Mouse (Mus musculus) heart, adult 10 weeks (tissue): ENCODE results near the gene Rps27rt. TPM values are rescaled to one million over a fixed set of nuclear protein-coding genes. Genes with fewer than 3 reads are reported as not detected.

Experiments used
- polyA plus RNA-seq: library from polyadenylated mRNA; stranded (reverse); fragments of 350-450 nt; fragmentation: Illumina TruSeq; extraction: RNeasy Lipid Tissue Mini Kit (QIAGEN cat#74804); gene quantifications from one replicate; pipeline ENCODE4 v1.2.3, GENCODE M21; 2014; ENCODE audit warnings: low read depth, low replicate concordance

Gene Rps27rt
- polyA plus RNA-seq, result 57.5 TPM

DNA sequence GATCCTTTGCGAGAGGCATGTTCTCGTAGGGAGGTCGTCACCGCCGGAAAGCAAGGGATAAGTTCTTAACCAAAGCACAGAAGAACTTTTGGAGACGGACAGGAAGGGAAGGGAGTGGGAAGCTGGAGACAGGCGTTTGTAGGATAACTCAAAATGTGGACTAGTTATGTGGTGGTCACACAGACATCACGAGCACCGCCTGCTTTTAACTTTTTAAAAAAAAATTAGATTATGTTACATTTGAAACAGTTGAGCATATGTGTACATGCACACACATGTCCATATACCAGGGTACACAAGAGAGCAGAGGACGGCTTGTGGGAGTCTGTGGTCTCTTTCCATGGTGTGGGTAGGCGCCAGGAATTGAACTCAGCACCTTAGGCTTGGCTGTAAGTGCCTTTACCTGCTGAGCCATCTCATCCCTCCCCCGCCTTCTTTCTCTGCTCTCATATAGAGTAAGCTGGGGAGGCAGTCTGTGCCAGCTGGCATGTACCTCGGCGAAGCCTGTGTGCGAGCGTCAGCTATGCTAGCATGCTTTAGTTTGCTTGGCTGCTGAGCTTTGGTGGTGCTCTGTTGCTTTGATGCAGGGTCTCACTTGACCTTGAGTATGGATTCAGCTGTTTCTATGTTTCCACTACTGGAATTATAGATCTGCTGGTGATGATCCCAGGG is at the start of gene Rps27rt:
Gene Rps27rt, minus strand, starts transcription at position 51 of the 672 bp plus-strand sequence.

GRCm38 (mm10) chr9:114978281-114979111 is 4.0 kb downstream of the Rps27rt start, which contains the start of gene Osbpl10:
Osbpl10 (plus strand) TSS chr9:114978569.

DNA sequence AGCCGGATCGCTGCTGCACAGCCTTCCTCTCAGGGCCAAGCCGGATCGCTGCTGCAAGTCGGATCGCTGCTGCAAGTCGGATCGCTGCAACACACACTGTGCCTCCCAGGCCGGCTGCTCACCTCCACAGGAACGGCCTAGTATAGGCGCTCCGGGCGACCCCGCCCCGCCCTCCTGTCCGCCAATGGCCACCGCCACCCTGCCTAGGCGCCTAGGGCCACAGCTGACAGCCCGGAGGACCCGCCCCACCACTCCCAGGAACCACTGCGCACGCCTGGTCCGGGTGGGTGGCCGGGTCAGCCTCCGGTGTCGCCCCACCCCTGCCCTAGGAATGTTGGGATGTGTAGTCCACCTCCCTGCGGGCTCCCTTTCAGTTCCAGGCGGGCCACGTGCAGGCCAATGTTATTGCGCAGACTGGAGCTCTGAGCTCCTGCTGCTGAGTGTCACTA is 48.8 kb downstream of the Rps27rt start, which contains the start of gene Gpd1l:
Gene Gpd1l, minus strand, starts transcription at position 265 of the 449 bp plus-strand sequence.

Other genes with a start within 250 kb of the Rps27rt start
- 22.8 TPM for gene Cmtm7, start 200.9 kb downstream of the Rps27rt start, polyA plus RNA-seq
- 19.1 TPM for gene Cmtm8, start 138.6 kb downstream of the Rps27rt start, polyA plus RNA-seq
- gene Gpd1l, start 48.8 kb downstream of the Rps27rt start, polyA plus RNA-seq, result 43.2 TPM
- 2.5 TPM for gene Osbpl10, start 4.2 kb downstream of the Rps27rt start, polyA plus RNA-seq